Mouse (Mus musculus): Measurements from ENCODE around the gene Fgf6. TPM values are rescaled to one million over a fixed set of nuclear protein-coding genes. Genes with fewer than 3 reads are reported as not detected.

The Fgf6 gene
- polyA plus RNA-seq, 1 experiment from 2014 or later, result not detected

- H3K4me3 ChIP-seq (replicated peaks; ENCODE audit: low read length), result no peak overlapping the region
- no peaks in the 10 kb centered on the region for H3K4me1 ChIP-seq (replicated peaks; ENCODE audit: control insufficient read depth, insufficient read depth, low read length)
- no peak overlapping the region for H3K27ac ChIP-seq
- no peak overlapping the region for H3K9ac ChIP-seq
- H3K4me2 ChIP-seq (replicated peaks), result no peak overlapping the region
- H3K9me3 ChIP-seq (ENCODE audit: control insufficient read depth, low read length), result no peaks in the 10 kb centered on the region
- H3K27me3 ChIP-seq (ENCODE audit: control insufficient read depth, insufficient read depth, low read length), result no peaks in the 10 kb centered on the region
- H3K36me3 ChIP-seq (replicated peaks; ENCODE audit: control insufficient read depth, insufficient read depth), result no peaks in the 10 kb centered on the region
- 77% methylated on average over 13 of the region's 13 CpGs for WGBS
- no peak for DNase-seq (ENCODE audit: low spot score)
- ATAC-seq (ENCODE audit: low FRiP score), result no peak
These were observed 3.3 kb upstream of the Fgf6 start for GRCm38 (mm10) chr6:127011947-127012535.

GRCm38 (mm10) chr6:127019254-127019653, 3.9 kb downstream of the Fgf6 start:
- Histone ChIP-seq H3K9ac (no peak overlapping the region), H3K4me2 (replicated peaks) (no peak overlapping the region), H3K27me3 (ENCODE audit: control insufficient read depth, insufficient read depth, low read length) (peaks cover 7% of the 10 kb centered on the region; the same call in 1 of the 2 replicates), H3K4me1 (replicated peaks; ENCODE audit: control insufficient read depth, insufficient read depth, low read length) (0 out of 2 replicates have a peak, but pooled peaks cover 7% of the 10 kb centered on the region), H3K4me3 (replicated peaks; ENCODE audit: low read length) (no peak overlapping the region), H3K27ac (no peak overlapping the region), H3K36me3 (replicated peaks; ENCODE audit: control insufficient read depth, insufficient read depth) (no peaks in the 10 kb centered on the region), H3K9me3 (ENCODE audit: control insufficient read depth, low read length) (no peaks in the 10 kb centered on the region)
- WGBS, result 4% methylated on average over 6 of the region's 6 CpGs
- no peak for DNase-seq (ENCODE audit: low spot score)
- ATAC-seq (ENCODE audit: low FRiP score), result no peak

- Histone ChIP-seq H3K36me3 (replicated peaks; ENCODE audit: control insufficient read depth, insufficient read depth) (no peaks in the 10 kb centered on the region), H3K4me3 (replicated peaks; ENCODE audit: low read length) (no peak overlapping the region), H3K9me3 (ENCODE audit: control insufficient read depth, low read length) (no peaks in the 10 kb centered on the region), H3K27me3 (ENCODE audit: control insufficient read depth, insufficient read depth, low read length) (peaks cover 7% of the 10 kb centered on the region; the same call in 1 of the 2 replicates), H3K9ac (no peak overlapping the region), H3K27ac (no peak overlapping the region), H3K4me2 (replicated peaks) (no peak overlapping the region), H3K4me1 (replicated peaks; ENCODE audit: control insufficient read depth, insufficient read depth, low read length) (0 out of 2 replicates have a peak, but pooled peaks cover 7% of the 10 kb centered on the region)
- ATAC-seq (ENCODE audit: low FRiP score) (no peak), DNase-seq (ENCODE audit: low spot score) (no peak)
- 17% methylated on average over 13 of the region's 13 CpGs for WGBS
These were observed 5.0 kb downstream of the Fgf6 start for GRCm38 (mm10) chr6:127020431-127020830.

GRCm38 (mm10) chr6:127024836-127025235, 9.4 kb downstream of the Fgf6 start:
- DNase-seq (ENCODE audit: low spot score), result no peak
- 83% methylated on average over 7 of the region's 7 CpGs for WGBS
- Histone ChIP-seq H3K4me1 (replicated peaks; ENCODE audit: control insufficient read depth, insufficient read depth, low read length) (no peaks in the 10 kb centered on the region), H3K9me3 (ENCODE audit: control insufficient read depth, low read length) (no peaks in the 10 kb centered on the region), H3K27me3 (ENCODE audit: control insufficient read depth, insufficient read depth, low read length) (peaks cover 7% of the 10 kb centered on the region; the same call in 1 of the 2 replicates), H3K36me3 (replicated peaks; ENCODE audit: control insufficient read depth, insufficient read depth) (no peaks in the 10 kb centered on the region), H3K27ac (no peak overlapping the region), H3K4me3 (replicated peaks; ENCODE audit: low read length) (no peak overlapping the region), H3K4me2 (replicated peaks) (no peak overlapping the region), H3K9ac (no peak overlapping the region)
- no peak for ATAC-seq (ENCODE audit: low FRiP score)

GRCm38 (mm10) chr6:127034760-127035159, 19.4 kb downstream of the Fgf6 start:
- DNase-seq (ENCODE audit: low spot score), result peak; percentile 50
- peak overlapping the region; percentile 42 for H3K4me2 ChIP-seq (replicated peaks)

GRCm38 (mm10) chr6:127044909-127045308, 29.5 kb downstream of the Fgf6 start:
- no peaks in the 10 kb centered on the region for H3K27me3 ChIP-seq (ENCODE audit: control insufficient read depth, insufficient read depth, low read length)
- no peak overlapping the region for H3K4me3 ChIP-seq (replicated peaks; ENCODE audit: low read length)
- no peaks in the 10 kb centered on the region for H3K9me3 ChIP-seq (ENCODE audit: control insufficient read depth, low read length)
- H3K36me3 ChIP-seq (replicated peaks; ENCODE audit: control insufficient read depth, insufficient read depth), result no peaks in the 10 kb centered on the region
- WGBS, result 52% methylated on average over 6 of the region's 6 CpGs
- no peaks in the 10 kb centered on the region for H3K4me1 ChIP-seq (replicated peaks; ENCODE audit: control insufficient read depth, insufficient read depth, low read length)
- no peak overlapping the region for H3K9ac ChIP-seq
- ATAC-seq (ENCODE audit: low FRiP score) (no peak), DNase-seq (ENCODE audit: low spot score) (peak; percentile 46)
- H3K27ac ChIP-seq, result no peak overlapping the region
- H3K4me2 ChIP-seq (replicated peaks), result no peak overlapping the region

More at GRCm38 (mm10) chr6:127034760-127035159, 19.4 kb downstream of the Fgf6 start:
- Histone ChIP-seq H3K4me1 (replicated peaks; ENCODE audit: control insufficient read depth, insufficient read depth, low read length) (no peaks in the 10 kb centered on the region), H3K9me3 (ENCODE audit: control insufficient read depth, low read length) (no peaks in the 10 kb centered on the region), H3K9ac (no peak overlapping the region), H3K27ac (no peak overlapping the region), H3K36me3 (replicated peaks; ENCODE audit: control insufficient read depth, insufficient read depth) (no peaks in the 10 kb centered on the region), H3K4me3 (replicated peaks; ENCODE audit: low read length) (no peak overlapping the region), H3K27me3 (ENCODE audit: control insufficient read depth, insufficient read depth, low read length) (no peaks in the 10 kb centered on the region)
- ATAC-seq (ENCODE audit: low FRiP score), result no peak
- 42% methylated on average over 10 of the region's 10 CpGs for WGBS

GRCm38 (mm10) chr6:127050847-127051246, 35.5 kb downstream of the Fgf6 start:
- Histone ChIP-seq H3K36me3 (replicated peaks; ENCODE audit: control insufficient read depth, insufficient read depth) (no peaks in the 10 kb centered on the region), H3K27ac (no peak overlapping the region), H3K9ac (no peak overlapping the region), H3K9me3 (ENCODE audit: control insufficient read depth, low read length) (no peaks in the 10 kb centered on the region), H3K27me3 (ENCODE audit: control insufficient read depth, insufficient read depth, low read length) (no peaks in the 10 kb centered on the region), H3K4me1 (replicated peaks; ENCODE audit: control insufficient read depth, insufficient read depth, low read length) (no peaks in the 10 kb centered on the region), H3K4me3 (replicated peaks; ENCODE audit: low read length) (no peak overlapping the region), H3K4me2 (replicated peaks) (no peak overlapping the region)
- DNase-seq (ENCODE audit: low spot score) (no peak), ATAC-seq (ENCODE audit: low FRiP score) (no peak)
- WGBS, result 73% methylated on average over 4 of the region's 4 CpGs

- WGBS, result 84% methylated on average over 12 of the region's 12 CpGs
- no peak overlapping the region for H3K27ac ChIP-seq
- H3K4me1 ChIP-seq (replicated peaks; ENCODE audit: control insufficient read depth, insufficient read depth, low read length), result no peaks in the 10 kb centered on the region
- no peak overlapping the region for H3K4me2 ChIP-seq (replicated peaks)
- H3K9ac ChIP-seq, result no peak overlapping the region
- H3K36me3 ChIP-seq (replicated peaks; ENCODE audit: control insufficient read depth, insufficient read depth), result no peaks in the 10 kb centered on the region
- no peak for ATAC-seq (ENCODE audit: low FRiP score)
- H3K27me3 ChIP-seq (ENCODE audit: control insufficient read depth, insufficient read depth, low read length), result no peaks in the 10 kb centered on the region
- H3K9me3 ChIP-seq (ENCODE audit: control insufficient read depth, low read length), result no peaks in the 10 kb centered on the region
- H3K4me3 ChIP-seq (replicated peaks; ENCODE audit: low read length), result no peak overlapping the region
- no peak for DNase-seq (ENCODE audit: low spot score)
These were observed 41.7 kb downstream of the Fgf6 start for GRCm38 (mm10) chr6:127056990-127057588.

- Histone ChIP-seq H3K4me1 (replicated peaks; ENCODE audit: control insufficient read depth, insufficient read depth, low read length) (no peaks in the 10 kb centered on the region), H3K36me3 (replicated peaks; ENCODE audit: control insufficient read depth, insufficient read depth) (no peaks in the 10 kb centered on the region), H3K9ac (no peak overlapping the region), H3K4me3 (replicated peaks; ENCODE audit: low read length) (no peak overlapping the region), H3K27ac (no peak overlapping the region), H3K9me3 (ENCODE audit: control insufficient read depth, low read length) (no peaks in the 10 kb centered on the region), H3K4me2 (replicated peaks) (no peak overlapping the region), H3K27me3 (ENCODE audit: control insufficient read depth, insufficient read depth, low read length) (peaks cover 4% of the 10 kb centered on the region; the same call in 1 of the 2 replicates)
- ATAC-seq (ENCODE audit: low FRiP score) (no peak), DNase-seq (ENCODE audit: low spot score) (no peak)
- 88% methylated on average over 4 of the region's 4 CpGs for WGBS
These were observed 44.6 kb downstream of the Fgf6 start for GRCm38 (mm10) chr6:127059975-127060374.
